Mouse (Mus musculus) midbrain, embryonic 16.5 days (tissue): ENCODE results near the gene Dpy19l2. TPM values are rescaled to one million over a fixed set of nuclear protein-coding genes. Genes with fewer than 3 reads are reported as not detected.

Source experiments
- ATAC-seq: fragments of 200-750 bp; cut with Nextera tagmentation; 2 replicates; pipeline ENCODE4 v1.8.0; 2017; ENCODE audit warnings: moderate TSS enrichment
- H3K27ac ChIP-seq: fragments of 300-500 bp; sonication (generic); 2 replicates; pipeline ENCODE4 v1.5.1; 2014; ENCODE audit warnings: mild to moderate bottlenecking, low read length, mixed read lengths
- H3K27me3 ChIP-seq: fragments of 300-500 bp; sonication (generic); 2 replicates; pipeline ENCODE4 v1.6.1; 2014; ENCODE audit warnings: low read depth, low read length, mixed read lengths; ENCODE audit not compliant: control insufficient read depth, insufficient read depth
- H3K36me3 ChIP-seq: fragments of 300-500 bp; sonication (generic); 2 replicates; pipeline ENCODE4 v1.6.1; 2014; ENCODE audit warnings: mild to moderate bottlenecking, low read length, moderate library complexity, mixed read lengths; ENCODE audit not compliant: control insufficient read depth, insufficient read depth
- H3K4me1 ChIP-seq: fragments of 300-500 bp; sonication (generic); 2 replicates; pipeline ENCODE4 v1.6.1; 2014; ENCODE audit warnings: mild to moderate bottlenecking, low read length, mixed read lengths; ENCODE audit not compliant: control insufficient read depth, insufficient read depth
- H3K4me2 ChIP-seq: fragments of 300-500 bp; sonication (generic); 2 replicates; pipeline ENCODE4 v1.6.1; 2014; ENCODE audit warnings: mild to moderate bottlenecking, low read length, mixed read lengths
- H3K4me3 ChIP-seq: fragments of 300-500 bp; sonication (generic); 2 replicates; pipeline ENCODE4 v1.5.1; 2014; ENCODE audit warnings: low read depth, mild to moderate bottlenecking, low read length, moderate library complexity, mixed read lengths
- H3K9ac ChIP-seq: fragments of 300-500 bp; sonication (generic); 2 replicates; pipeline ENCODE4 v1.6.1; 2014; ENCODE audit warnings: low read depth, low read length, mixed read lengths
- H3K9me3 ChIP-seq: fragments of 300-500 bp; sonication (generic); replicated peaks from 2 replicates; pipeline ENCODE4 v1.6.1; 2014; ENCODE audit warnings: mild to moderate bottlenecking, low read length, mixed read lengths; ENCODE audit not compliant: control insufficient read depth, poor library complexity, severe bottlenecking
- WGBS: fragments of 180-500 bp; shearing (Covaris S2); extraction: QIAGEN DNeasy Blood & Tissue Kit; methylation state at CpG from one replicate; pipeline ENCODE4 v1.1.7; 2014; 5-methylcytosine and 5-hydroxymethylcytosine counted together
- polyA plus RNA-seq: library from polyadenylated mRNA; unstranded; fragments of >200 nt; fragmentation: Nextera tagmentation; extraction: Ambion mirVana; gene quantifications from 2 replicates; pipeline ENCODE4 v1.2.1, GENCODE M21; 2015

The Dpy19l2 gene
- polyA plus RNA-seq, 1 experiment from 2014 or later: 0.70 TPM

DNA sequence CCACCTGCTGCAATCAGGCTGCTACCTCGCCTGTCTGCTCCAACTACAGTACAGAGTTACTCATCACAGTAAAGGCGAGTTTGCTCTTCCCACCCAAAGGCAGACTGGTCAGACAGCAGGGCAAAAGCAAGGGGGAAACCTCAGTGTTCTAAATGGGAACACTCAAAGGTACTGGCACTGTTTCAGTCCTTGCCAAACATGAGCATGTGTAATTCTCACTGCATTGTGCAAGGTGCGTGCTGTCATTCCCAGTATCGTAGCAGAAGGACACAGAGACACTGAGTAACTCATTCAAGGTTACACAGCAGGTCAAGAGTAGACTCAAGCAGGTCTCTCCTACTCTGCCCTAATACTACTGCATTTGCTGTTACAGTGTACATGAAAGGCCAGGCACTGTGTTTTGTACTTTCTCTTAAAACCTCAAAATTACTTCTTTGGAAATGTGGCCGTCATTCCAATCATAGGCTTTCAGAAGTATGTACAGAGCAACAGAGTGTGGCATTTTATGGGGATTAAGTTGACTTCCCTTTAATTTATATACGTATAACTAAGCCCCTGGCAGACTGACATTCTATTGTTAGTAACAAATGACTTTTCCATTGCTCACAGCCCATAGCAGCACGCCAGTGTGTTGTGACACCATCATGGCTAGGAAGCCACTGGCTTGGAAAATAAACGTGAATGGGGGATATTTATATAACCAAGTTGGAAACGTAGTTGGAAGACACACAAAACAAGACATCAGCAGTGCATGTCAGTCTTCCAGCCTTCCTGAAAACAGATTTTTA is 182.6 kb downstream of the Dpy19l2 start:
- 73% methylated on average over 9 of the region's 9 CpGs for WGBS
- no peak overlapping the region for H3K27ac ChIP-seq
- H3K36me3 ChIP-seq: no peaks in the 10 kb centered on the region
- H3K27me3 ChIP-seq: no peaks in the 10 kb centered on the region
- H3K9me3 ChIP-seq: no peaks in the 10 kb centered on the region
- H3K4me3 ChIP-seq: no peak overlapping the region
- no peaks in the 10 kb centered on the region; the same call in 1 of the 2 replicates for H3K4me1 ChIP-seq
- no peak overlapping the region for H3K9ac ChIP-seq
- no peak overlapping the region for H3K4me2 ChIP-seq
- ATAC-seq: no peak

DNA sequence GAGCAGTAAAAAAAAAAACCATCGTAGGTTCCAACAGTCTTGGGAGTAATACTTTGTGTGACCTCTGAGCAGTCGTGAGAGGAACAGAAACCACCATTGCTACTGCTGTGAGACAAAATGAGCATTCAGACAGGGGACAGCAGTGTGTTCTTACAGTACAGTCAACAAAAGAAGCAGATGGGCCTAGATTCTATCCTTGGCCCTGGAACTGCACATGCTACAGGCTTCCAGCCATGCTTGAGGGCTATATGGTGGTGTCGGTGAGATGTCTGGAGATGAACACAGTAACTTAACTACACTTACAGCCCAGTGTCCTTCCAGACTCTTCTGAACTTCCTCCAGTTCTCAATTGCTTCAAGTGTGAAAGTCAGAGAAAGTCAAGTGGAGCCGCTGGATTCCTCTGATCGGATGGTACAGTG is 184.0 kb downstream of the Dpy19l2 start:
- ATAC-seq: no peak
- no peaks in the 10 kb centered on the region for H3K36me3 ChIP-seq
- no peak overlapping the region for H3K27ac ChIP-seq
- H3K4me3 ChIP-seq: no peak overlapping the region
- no peaks in the 10 kb centered on the region for H3K27me3 ChIP-seq
- H3K4me1 ChIP-seq: no peaks in the 10 kb centered on the region; the same call in 1 of the 2 replicates
- WGBS: 91% methylated on average over 5 of the region's 5 CpGs
- H3K9me3 ChIP-seq: no peaks in the 10 kb centered on the region
- no peak overlapping the region for H3K4me2 ChIP-seq
- no peak overlapping the region for H3K9ac ChIP-seq

DNA sequence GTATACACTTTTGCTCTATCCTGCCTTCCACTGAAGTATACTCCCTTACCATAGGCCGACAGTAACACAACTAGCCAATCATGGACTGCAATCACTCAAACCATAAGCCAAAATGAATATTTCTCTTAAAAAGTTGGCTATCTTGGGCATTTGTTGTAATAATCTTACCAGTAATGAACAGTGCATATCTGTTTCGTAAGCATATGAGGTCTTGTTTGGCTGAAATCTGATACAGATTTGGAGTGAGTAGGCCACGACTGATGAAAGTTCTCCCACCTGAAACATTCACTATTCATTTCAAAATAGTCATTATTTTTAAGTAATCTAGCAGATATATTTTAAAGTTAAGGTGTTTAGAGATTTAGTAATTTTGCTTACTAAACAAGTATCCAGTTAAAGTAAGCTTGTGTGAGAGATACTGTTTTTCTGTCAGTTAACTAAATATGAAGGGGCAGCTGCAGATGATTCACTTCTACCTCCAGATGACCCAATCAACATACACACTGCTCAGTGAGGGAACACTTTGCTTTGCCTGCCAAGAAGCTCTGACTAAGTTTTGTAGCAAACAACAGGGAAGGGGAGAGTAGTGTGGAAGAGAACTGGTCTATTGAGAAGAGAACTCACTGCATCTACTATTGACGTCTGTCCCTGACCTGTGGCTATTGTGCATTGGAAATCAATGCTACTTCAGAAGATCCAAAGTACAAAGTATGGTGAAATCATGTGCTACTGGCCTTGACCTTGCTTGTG is 184.5 kb downstream of the Dpy19l2 start:
- Histone ChIP-seq H3K4me2 (no peak overlapping the region), H3K4me1 (no peaks in the 10 kb centered on the region; the same call in 1 of the 2 replicates), H3K36me3 (no peaks in the 10 kb centered on the region), H3K9me3 (no peaks in the 10 kb centered on the region), H3K4me3 (no peak overlapping the region), H3K27ac (no peak overlapping the region), H3K9ac (no peak overlapping the region), H3K27me3 (no peaks in the 10 kb centered on the region)
- 88% methylated on average over 4 of the region's 4 CpGs for WGBS
- ATAC-seq: no peak

DNA sequence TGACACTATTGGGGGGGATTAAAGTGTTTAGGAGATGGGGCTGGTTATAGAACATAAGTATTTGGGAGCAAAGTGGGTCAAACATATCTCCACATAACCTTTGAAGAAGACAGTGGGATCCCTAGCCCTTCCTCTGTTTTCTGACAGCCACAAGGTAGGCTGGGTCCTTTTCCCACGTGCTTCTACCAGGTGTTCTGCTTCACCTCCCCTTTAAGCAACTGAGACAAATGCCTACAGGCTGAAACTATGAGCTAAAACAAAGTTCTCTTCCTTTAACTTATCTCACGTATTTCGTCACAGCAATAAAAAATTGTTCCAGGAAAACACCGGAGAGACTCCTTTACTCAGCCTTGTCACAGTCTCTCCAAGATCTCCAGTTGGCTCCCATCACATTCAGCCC is 187.2 kb downstream of the Dpy19l2 start:
- 89% methylated on average over 4 of the region's 4 CpGs for WGBS
- Histone ChIP-seq H3K4me3 (no peak overlapping the region), H3K9ac (no peak overlapping the region), H3K27me3 (no peaks in the 10 kb centered on the region), H3K4me2 (no peak overlapping the region), H3K27ac (no peak overlapping the region), H3K9me3 (no peaks in the 10 kb centered on the region), H3K4me1 (no peaks in the 10 kb centered on the region), H3K36me3 (no peaks in the 10 kb centered on the region)
- ATAC-seq: no peak

Other genes with a start within 250 kb of the Dpy19l2 start
- 6.4 and 7.6 TPM in 2 replicates for gene Dpy19l1, start 193.2 kb downstream of the Dpy19l2 start, polyA plus RNA-seq
- not detected in 2 replicates for gene Cypt4, start 71.1 kb downstream of the Dpy19l2 start, polyA plus RNA-seq
- 0.04 and 0.30 TPM in 2 replicates for gene Tbx20, start 78.0 kb upstream of the Dpy19l2 start, polyA plus RNA-seq